8 mouse cellular contexts compared by ENCODE assay signal in the genomic region with DNA sequence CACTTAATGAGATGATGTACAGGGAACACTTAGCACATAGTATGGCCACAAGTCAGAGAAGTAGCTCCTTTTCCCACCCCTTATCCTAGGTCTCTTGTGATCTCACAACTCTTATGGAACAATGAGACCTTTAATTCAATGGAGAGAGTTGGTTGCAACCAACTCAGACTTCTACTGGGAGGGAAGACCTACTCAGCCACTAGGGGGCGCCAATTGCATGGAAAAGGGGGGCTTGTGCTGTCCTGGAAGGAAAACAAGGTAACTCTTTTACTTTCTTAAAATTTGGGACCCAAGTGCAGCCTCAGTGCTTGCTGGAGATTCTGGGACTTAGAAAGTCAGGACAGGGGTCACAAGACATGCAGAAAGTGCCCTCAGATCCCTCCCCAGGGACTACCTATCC.
DNase-seq lines count a peak whose midpoint lies in the region; ATAC-seq and TF ChIP-seq lines count a peak whose summit lies in the region.

No protein-coding gene starts in this region.

- TF ChIP-seq CTCF in lung, adult 2 months (IDR thresholded peaks at IDR 0.05; ENCODE audit: insufficient read depth, low read length): peak; percentile 76

- no peak overlapping the region for H3K27ac ChIP-seq in midbrain, embryonic 14.5 days (replicated peaks; ENCODE audit: low read depth, low read length)
- no peak overlapping the region for H3K27ac ChIP-seq in midbrain, embryonic 16.5 days (ENCODE audit: low read length)

- no peak for ATAC-seq in midbrain, embryonic 14.5 days (ENCODE audit: low FRiP score, low TSS enrichment)
- ATAC-seq in midbrain, embryonic 16.5 days: no peak

- DNase-seq in midbrain, embryonic 14.5 days: peak; percentile 76
- DNase-seq in brain, embryonic 18.5 days (ENCODE audit: low read depth, low spot score): peak; percentile 20
- DNase-seq in frontal cortex, postnatal 25 days (ENCODE audit: low spot score in 2 of 2): peak; percentile 45 to 59
- peak; percentile 65 for DNase-seq in kidney, postnatal 14 days
- DNase-seq in lung, adult 2 months: peak; percentile 80
- DNase-seq in right cerebral cortex, postnatal 36 days (ENCODE audit: low spot score in 2 of 2): peak; percentile 14 to 15
- DNase-seq in urinary bladder, postnatal 25 days (ENCODE audit: low spot score): peak; percentile 79

- no peak for TF ChIP-seq POLR2A in lung, adult 2 months (IDR thresholded peaks at IDR 0.05; ENCODE audit: borderline replicate concordance, extremely low read depth, low read depth, low read length)

- H3K4me3 ChIP-seq in midbrain, embryonic 14.5 days (replicated peaks; ENCODE audit: low read depth, low read length): no peak overlapping the region
- no peak overlapping the region for H3K4me3 ChIP-seq in midbrain, embryonic 16.5 days (ENCODE audit: low read depth, low read length)
- no peak overlapping the region for H3K4me3 ChIP-seq in lung, adult 2 months (replicated peaks; ENCODE audit: extremely low read depth, low read depth, low read length)

- no peaks in the 10 kb centered on the region for H3K36me3 ChIP-seq in midbrain, embryonic 14.5 days (ENCODE audit: control insufficient read depth, insufficient read depth, low read length)
- H3K36me3 ChIP-seq in midbrain, embryonic 16.5 days (ENCODE audit: control insufficient read depth, insufficient read depth, low read length): no peaks in the 10 kb centered on the region

- WGBS in midbrain, embryonic 14.5 days: 0% methylated on average over 1 of the region's 1 CpGs
- WGBS in midbrain, embryonic 16.5 days: 0% methylated on average over 1 of the region's 1 CpGs
- WGBS in lung, adult 2 months: 0% methylated on average over 1 of the region's 1 CpGs

- H3K27me3 ChIP-seq in midbrain, embryonic 14.5 days (ENCODE audit: control insufficient read depth, insufficient read depth, low read length): no peaks in the 10 kb centered on the region
- no peaks in the 10 kb centered on the region for H3K27me3 ChIP-seq in midbrain, embryonic 16.5 days (ENCODE audit: control insufficient read depth, insufficient read depth, low read depth, low read length)

- no peak overlapping the region for H3K9ac ChIP-seq in midbrain, embryonic 14.5 days (replicated peaks; ENCODE audit: low read length)
- no peak overlapping the region for H3K9ac ChIP-seq in midbrain, embryonic 16.5 days (ENCODE audit: low read depth, low read length)

- H3K4me1 ChIP-seq in midbrain, embryonic 14.5 days (ENCODE audit: control insufficient read depth, insufficient read depth, low read length): 0 out of 2 replicates have a peak, but pooled peaks cover 3% of the 10 kb centered on the region
- peaks cover 8% of the 10 kb centered on the region for H3K4me1 ChIP-seq in midbrain, embryonic 16.5 days (ENCODE audit: control insufficient read depth, insufficient read depth, low read length)
- H3K4me1 ChIP-seq in lung, adult 2 months (ENCODE audit: control insufficient read depth, insufficient read depth, low read length): no peaks in the 10 kb centered on the region

- no peak overlapping the region for H3K4me2 ChIP-seq in midbrain, embryonic 14.5 days (ENCODE audit: low read length)
- H3K4me2 ChIP-seq in midbrain, embryonic 16.5 days (ENCODE audit: low read length): no peak overlapping the region

- H3K9me3 ChIP-seq in midbrain, embryonic 14.5 days (ENCODE audit: control insufficient read depth, low read length): no peaks in the 10 kb centered on the region
- H3K9me3 ChIP-seq in midbrain, embryonic 16.5 days (replicated peaks; ENCODE audit: control insufficient read depth, low read length, poor library complexity, severe bottlenecking): no peaks in the 10 kb centered on the region

Comparison
In these comparisons a context has a peak if more than half of its experiments do, and no peak if none do; other contexts are left out.
1. DNase-seq: peak in every context shown above with its lines; median percentile 80 in lung, adult 2 months; 79 in urinary bladder, postnatal 25 days; 76 in midbrain, embryonic 14.5 days; 65 in kidney, postnatal 14 days; 52 in frontal cortex, postnatal 25 days; 20 in brain, embryonic 18.5 days; 14 in right cerebral cortex, postnatal 36 days.